Mouse (Mus musculus): Measurements from ENCODE around the gene Nrcam.

Nrcam gene

DNA sequence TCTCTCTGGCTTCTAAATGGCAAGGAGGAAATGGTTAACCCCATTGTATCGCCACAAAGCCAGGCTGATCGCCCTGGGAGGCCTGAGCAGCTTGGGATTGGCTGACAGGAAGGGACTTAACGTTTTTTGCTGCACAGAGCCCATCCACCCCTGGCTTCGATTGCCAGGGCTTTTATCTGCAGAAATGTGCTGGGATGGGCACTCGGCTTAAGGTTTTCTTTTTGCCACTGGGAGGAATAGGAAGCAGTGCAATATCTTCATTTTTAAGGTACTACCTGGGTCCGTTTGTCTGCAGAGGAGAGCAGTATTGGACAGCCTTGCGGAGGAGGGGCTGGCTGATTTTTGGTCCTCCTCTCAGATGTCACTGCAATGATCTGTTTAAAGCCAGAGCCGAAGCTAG lies 110.2 kb downstream of the Nrcam start:
- no peak for DNase-seq

DNA sequence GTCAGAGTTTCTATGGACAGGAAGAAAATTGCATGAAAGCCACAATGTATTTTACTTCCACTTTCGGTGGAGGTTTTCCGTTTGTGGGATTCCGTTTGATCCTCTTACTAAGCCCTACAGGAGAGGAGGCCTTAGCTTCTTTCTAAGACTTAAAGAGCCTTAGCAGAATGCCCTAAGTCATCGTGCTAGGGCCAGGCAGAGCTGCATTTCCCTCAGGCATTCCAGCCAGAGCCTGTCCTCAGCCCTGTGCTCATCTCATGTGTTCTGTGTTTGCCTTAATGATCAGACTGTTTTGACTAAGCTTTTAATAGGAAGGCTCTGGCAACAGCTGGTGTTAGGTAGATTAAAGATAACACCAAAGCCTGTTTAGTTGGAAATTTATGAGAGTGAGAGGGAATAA lies 111.5 kb downstream of the Nrcam start:
- no peak for DNase-seq

DNA sequence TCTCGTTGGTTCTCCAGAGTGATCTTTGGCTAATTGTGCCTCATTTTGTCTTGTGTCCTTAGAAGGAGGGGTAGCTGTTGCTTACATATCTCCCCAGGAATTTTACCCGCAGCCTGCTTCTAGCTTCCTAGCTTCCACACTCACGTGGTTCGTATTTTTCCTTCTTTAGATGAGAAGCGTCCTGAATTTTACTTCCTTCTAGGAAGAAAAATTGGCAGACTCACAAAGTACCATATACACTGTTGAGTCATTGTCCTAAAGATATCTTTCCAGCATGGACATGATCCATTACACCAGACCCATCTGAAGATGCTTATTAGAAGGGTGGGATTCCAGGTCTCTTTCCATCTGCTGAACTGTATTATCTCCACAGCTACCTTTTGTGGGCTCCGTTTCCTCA lies 122.2 kb downstream of the Nrcam start:
- no peak for DNase-seq

DNA sequence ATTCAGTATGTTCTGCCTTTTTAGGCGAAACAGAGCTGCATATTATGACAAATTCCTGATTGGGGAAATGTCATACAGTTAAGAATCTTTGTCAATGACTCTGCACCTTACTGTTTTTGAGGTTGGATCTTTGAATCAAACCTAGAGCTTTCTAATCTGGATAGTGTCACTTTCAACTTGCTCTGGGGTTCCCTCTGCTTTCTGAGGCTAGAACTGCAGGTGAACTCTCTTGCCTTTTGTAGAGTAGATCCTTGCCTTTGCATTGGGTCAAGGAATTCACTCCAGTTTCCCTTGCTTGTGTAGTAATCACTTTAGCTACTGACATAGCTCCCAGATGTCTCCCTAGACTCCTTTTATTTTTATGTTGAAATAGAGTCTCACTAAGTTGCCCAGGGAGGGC lies 123.1 kb downstream of the Nrcam start:
- DNase-seq, result no peak

DNA sequence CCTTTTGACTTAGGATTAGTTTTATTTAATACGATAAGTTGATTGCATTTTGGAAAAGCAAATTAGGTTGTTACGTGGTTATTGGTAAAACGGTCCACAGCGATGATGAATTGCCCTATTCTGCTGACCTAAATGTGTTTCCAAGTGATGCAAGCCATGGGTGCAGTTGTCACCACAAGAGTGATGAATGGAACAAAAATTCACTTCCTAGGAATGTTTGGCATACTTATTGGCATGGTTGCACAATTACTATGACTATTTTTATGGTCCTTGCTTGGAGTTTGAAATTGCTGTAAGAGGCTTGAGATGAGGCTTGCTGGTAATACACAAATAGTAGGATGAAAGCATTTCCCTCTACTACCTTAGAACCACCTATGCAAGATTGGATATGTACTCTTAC lies 125.1 kb downstream of the Nrcam start:
- no peak for DNase-seq

DNA sequence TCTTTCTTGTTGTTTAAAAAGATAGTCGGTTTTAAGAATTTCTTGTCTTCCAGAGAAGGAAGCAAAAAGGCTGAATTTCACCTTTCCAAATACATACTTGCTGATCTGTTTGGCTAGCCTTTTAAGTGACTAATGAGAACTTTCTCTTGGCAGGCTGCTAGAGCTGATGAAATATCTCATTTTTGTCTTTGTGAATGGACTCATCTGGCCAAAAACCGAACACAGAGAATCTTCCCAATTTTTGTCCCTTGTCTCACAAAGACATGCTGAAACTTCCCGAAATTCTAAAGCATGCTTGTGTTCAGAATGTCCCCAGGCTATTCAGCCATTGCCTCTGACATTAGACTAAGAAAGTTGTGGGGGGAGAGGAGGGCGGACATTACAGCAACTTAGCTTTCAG lies 129.3 kb downstream of the Nrcam start:
- DNase-seq, result no peak

DNA sequence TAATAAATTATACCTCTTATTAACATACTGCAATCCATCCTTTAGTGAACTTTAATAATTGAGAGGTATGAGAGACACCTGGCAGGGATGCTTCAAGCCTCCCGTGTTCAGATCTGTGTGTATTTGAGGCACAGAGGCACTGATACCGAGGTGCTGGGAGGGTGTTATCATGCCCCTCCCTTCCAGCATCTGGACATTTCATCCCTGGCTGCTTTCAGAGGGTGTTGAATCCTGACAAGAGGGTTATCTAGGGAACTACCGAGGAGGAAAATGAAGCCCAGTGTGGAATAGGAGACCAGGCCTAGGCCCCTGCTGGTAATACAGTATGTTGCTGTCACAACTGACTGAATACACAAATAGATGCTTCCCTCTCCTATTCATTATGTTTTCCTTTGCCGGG lies 133.8 kb downstream of the Nrcam start:
- DNase-seq, result no peak

DNA sequence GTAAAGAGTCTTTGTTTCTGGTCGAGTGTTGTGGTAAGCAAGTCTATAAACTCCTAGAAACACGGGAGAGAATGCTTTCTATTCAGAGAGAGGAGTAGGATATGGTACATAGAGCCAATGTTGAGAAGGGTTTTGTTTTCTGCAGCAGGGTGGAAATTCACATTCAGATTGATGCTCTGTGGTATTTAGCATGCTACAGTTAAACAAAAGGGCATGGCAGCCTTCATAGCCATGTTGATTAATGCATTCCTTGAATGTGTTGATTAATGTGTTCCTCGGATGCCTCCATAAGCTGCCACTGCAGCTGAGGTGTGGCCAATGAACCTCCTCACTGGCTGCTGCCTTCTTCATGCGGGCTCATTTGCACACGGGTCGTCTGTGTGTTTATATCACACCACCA lies 134.3 kb downstream of the Nrcam start:
- no peak for DNase-seq

DNA sequence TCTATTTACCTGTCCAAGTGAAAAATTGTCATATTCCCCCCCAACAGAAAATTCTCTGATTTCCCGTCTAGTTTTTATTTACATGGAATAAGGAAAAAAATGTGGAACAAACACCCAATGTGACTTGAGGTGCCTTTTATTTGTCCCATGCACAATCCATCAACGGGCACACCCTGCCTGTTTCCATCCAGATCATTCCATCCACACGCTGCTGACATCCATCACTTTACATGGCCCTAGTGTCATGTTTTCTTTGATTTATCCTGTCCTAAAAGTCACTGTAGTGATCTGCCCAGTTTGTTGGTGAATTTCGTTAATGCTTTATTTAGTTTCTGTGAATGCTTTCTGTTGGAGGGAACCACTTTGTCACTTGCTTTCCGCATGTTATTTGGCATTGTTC lies 142.4 kb downstream of the Nrcam start:
- DNase-seq, result no peak

DNA sequence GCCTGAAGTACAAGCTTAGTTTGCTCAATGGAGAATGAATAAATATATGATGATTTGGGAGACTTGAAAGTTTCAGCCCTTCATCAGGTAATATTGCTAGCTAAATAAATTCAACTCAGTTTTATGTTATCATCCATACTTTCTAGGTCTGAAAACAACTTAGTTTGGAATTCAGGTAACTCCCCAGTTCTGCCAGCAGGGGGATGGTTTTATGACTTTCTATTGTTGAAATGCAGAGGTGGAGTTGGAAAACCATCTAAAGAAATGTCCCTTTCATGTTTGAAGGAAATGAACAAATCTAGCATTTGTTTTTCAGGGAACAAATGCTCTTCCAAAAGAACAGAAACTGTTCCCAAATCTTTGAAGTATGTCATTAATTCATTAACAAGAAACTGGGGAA lies 146.7 kb downstream of the Nrcam start:
- DNase-seq, result no peak

DNA sequence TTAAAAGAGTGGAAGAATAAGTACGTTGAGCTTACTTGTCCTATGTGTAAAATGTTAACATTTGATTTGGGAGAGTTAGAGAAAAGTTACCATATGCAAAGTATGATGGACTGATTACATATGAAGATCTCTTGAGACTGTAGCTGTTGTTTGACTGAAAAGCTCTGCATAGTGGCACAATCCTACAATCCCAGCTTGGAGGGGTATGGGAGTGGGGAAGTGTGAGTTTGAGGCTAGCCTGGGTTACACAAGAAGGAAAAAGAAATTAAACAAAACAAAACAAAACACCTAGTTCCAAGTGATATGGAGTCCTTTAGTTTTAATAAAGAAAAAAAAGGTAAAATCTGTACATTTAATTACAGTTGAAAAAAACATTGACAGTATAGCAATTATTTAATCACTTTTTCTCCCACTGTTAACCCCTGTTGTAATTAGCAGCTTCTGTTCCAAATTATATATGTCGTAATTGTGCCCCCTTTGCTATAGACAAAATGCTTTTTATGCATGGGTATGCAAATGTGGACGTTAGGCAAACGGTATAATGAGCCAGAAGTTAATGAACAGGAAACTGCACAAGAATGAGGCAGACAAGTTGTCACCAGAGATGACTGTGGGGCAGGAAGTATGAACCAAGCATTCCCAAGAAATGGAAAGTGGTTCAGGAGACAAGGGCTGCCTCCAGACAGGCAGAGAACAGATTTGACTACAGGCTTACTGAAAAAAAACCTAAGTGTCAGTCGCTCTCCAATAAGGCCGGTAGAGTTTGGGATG lies 150.8 kb downstream of the Nrcam start:
- DNase-seq, result no peak

DNA sequence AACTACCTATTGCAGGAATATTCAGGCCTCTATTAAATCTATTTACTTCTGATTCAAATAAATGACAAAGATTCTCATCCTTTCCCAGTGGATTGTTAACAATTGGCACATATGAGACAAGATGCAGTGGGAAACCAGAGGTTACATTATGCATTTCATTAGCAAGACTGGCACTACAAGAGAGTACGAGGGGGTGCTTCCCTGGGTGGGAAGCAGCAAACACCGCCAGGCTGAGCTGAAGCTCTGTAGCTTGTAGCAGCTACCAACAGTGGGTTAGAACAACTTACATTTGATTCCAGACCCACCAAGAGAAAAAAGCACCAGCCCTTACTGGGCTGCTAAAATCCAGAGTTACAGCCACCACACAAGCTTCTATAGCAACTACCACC lies 151.3 kb downstream of the Nrcam start:
- DNase-seq, result no peak

DNA sequence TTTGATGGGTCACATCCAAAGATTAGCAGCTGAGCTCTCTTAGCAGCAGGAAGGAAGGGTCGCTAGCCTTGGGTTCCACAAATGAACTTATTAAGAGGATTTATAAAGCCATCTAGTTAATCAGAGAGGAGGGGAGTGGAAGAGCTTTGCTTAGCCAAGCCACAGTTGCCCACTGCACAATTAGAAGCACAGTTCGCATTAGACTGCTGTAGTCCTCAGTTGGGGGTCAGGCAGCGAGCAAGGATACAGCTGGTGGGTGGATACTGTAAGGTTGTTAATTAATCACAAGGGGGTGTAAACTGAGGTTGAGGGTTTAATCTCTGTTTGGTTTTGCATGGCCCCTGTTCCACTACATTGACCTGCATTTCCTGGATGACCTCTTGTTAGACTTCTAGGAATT lies 152.7 kb downstream of the Nrcam start:
- no peak for DNase-seq

DNA sequence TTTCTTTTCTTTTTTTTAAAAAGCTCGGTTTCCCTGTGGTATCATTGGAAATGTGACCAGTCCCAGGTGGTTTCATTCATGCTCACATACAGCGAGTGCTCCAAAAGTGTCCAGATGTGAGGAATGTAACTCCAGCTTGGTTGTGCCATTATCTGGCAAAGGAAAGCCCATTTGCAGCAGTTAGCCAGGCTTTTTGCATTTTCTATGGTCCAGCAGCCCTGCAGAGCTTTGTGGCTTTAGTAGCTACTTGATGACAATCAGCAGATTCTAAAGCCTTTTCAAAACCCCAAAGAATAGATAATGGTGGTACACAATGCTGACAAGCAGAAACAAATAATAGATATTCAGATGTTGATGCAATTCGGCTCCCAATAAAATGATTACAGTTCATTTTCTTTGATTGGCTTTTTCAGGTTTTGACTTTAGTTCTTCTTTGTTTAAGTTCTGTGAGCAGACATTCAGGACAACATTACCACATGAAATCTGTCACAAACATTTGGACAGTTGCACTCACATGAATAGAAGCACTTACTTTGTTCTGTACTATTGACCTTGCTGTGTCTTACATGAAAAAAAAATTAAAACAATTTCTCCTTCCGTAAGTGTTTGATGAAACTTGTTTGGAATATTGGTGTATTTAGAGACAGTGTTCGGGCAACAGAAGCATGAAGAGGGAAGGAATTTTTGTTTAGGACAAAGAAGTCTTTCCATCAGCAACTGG lies 164.2 kb downstream of the Nrcam start:
- DNase-seq, result no peak

DNA sequence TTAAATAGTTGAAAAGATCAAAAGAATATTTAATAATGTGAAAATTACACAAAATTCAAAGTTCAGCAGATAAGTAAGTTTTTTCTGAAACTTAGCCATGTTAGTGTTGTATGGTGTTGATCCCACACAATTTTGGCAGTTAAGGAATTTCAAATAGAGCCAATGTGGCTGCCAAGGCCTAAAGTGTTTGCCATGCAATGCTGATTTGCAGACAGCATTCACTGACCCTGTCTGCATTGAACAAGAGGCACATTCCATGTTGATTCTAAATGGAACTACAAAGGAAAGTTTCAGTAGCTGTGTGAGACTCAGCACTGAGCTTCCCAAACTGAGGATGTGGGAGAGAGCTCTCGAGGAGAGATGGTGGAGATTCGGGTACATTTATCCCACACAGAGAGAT lies 169.1 kb downstream of the Nrcam start:
- DNase-seq, result no peak

DNA sequence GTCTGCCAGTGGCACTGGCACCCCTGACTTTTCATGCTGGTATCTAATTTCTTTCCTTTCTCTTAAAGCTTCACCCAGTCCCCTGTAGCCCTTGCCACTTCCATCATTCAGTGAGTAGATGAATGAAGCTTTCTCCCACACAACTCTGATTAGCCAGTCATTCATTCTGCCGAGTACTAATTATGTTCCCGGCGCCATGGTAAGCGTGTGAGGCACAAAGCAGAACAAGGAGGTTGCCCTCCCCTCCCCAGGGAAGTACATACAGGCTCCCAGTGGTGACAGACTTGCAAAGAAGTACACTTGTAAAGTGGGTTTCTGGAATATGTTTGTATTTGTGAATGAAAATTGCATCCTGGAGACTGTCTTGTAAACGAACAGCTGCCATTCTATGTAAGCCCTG lies 170.2 kb downstream of the Nrcam start:
- no peak for DNase-seq

DNA sequence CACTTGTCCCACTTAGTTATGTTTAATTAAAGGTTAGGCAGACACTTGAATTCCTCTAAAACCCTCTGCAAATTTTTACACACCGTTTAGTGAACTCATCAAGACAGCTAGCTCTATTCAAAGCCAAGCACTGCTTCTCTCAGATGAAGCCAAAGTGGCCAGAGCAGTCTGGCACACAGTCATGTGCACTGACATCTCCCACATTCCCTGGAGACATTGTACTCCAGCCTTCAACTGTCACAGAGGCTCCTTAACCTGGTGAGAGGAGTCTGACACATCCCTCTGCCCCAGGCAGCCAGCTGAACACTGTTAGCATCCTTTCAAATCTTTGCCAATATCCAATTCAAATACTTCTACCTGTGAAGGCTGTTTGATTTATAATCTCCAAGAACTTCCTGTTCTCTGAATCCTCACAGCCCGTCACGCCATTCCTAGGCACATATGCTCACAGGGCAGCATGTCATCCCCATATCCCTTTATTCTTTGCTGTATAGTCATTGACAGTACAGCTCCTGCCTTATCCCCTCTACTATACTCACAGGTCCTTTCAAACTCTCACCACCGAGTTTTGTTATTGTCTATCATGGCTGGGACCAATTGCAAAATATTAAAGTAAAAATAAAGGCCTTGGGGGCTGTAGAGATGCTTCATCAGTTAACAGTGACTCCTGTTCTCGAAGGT lies 173.3 kb downstream of the Nrcam start:
- no peak for DNase-seq

DNA sequence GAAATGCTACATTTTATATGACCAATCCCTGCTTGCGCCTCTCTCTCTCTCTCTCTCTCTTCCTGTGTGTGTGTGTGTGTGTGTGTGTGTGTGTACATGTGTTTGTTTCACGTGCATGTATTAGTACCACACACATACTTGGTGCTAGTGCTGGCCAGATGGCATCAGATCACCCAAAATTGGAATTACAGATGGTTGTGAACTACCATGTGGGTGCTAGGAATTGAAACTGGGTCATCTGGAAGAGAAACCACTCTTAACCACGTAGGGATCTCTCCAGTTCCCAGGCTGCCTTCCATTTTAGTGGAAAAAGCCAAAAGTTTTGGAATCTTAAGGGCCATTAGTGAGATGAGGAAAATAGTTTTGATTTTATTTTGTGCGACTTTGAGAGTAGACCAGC lies 175.1 kb downstream of the Nrcam start:
- DNase-seq, result no peak

DNA sequence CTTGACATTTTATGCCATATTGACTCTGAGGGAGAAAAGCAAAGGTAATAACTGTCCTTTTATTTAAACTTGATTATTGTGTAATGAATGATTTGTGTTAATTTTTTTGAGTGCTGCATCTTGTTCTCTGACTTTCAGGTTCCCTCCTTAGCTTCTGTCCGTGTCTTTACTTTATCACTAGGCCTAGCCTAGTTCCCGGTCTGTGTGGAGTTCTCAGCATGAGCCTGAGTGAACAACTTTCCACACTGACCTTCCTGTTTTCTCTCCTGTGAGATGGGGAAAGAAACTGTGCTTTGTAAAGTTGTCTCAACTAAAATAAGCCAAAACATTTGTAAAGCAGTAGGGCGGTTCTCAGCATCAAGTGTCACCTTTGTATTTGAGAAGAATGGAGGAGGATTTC lies 179.9 kb downstream of the Nrcam start:
- no peak for DNase-seq

DNA sequence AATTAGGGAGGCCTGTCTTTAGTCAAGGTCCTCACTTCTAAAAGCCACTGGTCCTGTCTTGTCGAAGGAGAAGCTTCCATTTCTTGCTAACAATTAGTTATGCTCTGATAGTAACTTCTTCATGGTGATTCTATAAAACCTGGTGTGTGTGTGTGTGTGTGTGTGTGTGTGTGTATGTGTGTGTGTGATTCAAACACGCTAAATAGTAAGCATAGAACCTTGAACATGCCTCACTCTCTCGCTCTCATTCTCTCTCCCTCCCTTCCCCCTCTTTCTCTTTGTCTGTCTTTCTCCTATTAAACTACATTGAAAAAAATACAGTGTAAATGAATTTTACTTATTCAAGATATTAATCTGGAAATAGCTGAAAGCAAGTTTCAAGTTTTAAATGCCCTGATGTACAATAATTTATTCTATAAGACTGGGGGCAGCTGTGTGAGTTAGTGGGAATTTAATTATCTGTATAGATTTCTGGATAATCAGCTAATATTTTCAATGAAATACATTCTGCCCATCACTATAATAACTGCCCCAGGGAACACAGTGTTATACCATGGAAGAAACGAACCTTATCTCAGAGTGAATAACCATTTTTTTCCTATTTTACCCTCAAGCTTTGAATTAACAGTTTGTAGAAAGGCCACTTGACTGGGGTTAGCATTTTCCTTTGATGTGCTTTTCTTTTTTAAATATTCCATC lies 180.9 kb downstream of the Nrcam start:
- no peak for DNase-seq

DNA sequence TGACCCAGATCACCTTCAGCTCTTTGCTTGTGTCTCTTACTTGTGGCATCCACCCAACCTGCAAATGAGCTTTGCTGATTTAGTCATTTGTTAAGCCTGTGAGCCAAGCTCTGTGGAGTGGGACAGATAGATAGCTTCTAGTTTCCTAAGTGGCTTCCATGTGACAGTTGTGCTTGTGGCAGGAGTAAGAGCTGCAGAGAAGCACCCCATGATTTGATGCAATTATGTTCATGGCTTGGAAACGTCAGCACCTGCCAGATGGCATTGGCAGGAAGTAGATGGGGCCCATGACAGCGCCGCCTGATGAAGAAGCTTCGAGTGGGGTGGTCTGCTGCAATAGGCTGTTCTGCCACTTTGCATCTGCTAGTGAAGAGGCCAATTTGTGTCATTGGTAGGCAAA lies 186.4 kb downstream of the Nrcam start:
- DNase-seq, result no peak

DNA sequence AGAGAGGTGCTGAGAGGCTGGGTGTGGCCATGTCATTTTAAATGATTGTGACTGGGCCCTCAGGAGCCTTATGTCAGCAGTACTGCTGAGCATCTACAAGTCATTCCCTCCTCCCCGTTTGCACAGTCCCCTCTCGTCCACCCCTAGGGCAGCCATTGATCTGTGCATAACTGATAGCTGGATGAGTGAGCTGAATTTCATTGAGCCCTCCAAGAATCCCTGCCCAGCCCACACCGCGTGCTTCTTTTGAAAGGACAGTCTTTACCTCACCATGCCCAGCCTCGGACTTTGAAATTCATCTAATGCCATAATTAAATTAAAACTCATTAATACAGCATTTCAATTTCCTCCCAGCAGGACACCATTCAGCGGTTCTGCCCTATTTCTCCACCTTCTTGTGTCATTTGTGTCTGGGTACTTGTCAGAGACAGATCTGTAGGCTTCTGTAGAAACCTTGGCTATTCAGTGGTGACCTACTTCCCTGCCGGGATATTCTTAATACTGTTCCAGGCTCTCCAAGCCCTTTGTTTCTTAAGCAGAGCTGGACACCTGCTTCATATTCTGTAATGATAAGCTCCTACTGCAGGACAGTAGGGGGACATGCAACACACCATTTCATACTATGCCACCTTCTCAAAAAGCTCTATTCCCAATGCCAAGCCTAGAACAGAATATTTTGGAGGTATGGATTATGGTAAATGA lies 190.9 kb downstream of the Nrcam start:
- no peak for DNase-seq

DNA sequence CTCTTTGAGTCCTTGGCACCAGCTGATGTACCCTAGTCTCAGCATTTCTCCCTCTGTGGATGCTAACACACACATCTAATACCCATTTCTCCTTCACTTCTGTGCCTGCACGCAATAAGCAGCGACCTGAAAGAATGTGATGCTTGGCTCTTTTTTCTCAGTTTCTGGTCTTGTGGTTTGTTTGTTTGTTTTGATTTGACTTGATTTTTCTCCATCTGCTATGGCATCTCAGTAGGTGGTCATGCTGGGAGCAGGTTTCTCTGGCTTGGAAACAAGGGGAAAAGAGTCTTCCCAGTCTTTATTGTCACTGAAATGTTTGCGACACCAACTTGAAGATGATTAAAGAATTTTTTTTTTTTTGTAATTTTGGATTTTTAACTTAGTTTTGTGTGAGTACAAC lies 192.8 kb downstream of the Nrcam start:
- DNase-seq, result no peak

Measured in right cerebral cortex, postnatal 25 days (tissue).